Mouse (Mus musculus) G1E-ER4 (cell line): Measurements from ENCODE around the gene Cep55. TPM values are rescaled to one million over a fixed set of nuclear protein-coding genes. Genes with fewer than 3 reads are reported as not detected.

Experiments
- GATA1 ChIP-seq: IDR thresholded peaks from one replicate; pipeline ENCODE4 v1.8.0; 2012; ENCODE audit warnings: low read length, inconsistent platforms
- polyA plus RNA-seq: library from polyadenylated mRNA; stranded (reverse); fragments of >175 nt; gene quantifications from 2 replicates; pipeline ENCODE4 v1.2.3, GENCODE M21; 2012

Cep55 gene
- polyA plus RNA-seq, 1 experiment: 2.4 TPM

GRCm38 (mm10) chr19:38032993-38033734 is 21.6 kb upstream of the Cep55 start:
- TF ChIP-seq GATA1: no peak

- TF ChIP-seq GATA1: no peak
Observed at GRCm38 (mm10) chr19:38033735-38034057, 21.1 kb upstream of the Cep55 start.

GRCm38 (mm10) chr19:38034696-38035095 is 20.1 kb upstream of the Cep55 start:
- no peak for TF ChIP-seq GATA1

GRCm38 (mm10) chr19:38035766-38036165 is 19.0 kb upstream of the Cep55 start:
- no peak for TF ChIP-seq GATA1

- TF ChIP-seq GATA1: no peak
Observed at GRCm38 (mm10) chr19:38038267-38038666, 16.5 kb upstream of the Cep55 start.

GRCm38 (mm10) chr19:38042261-38042722 is 12.5 kb upstream of the Cep55 start:
- TF ChIP-seq GATA1: no peak

GRCm38 (mm10) chr19:38043281-38043981 is 11.4 kb upstream of the Cep55 start, which contains the start of gene Myof:
Gene Myof (minus strand): TSS chr19:38043577.
- no peak for TF ChIP-seq GATA1

GRCm38 (mm10) chr19:38045198-38045597 is 9.6 kb upstream of the Cep55 start:
- TF ChIP-seq GATA1: no peak

GRCm38 (mm10) chr19:38049686-38050085 is 5.1 kb upstream of the Cep55 start:
- TF ChIP-seq GATA1: no peak

GRCm38 (mm10) chr19:38053227-38054041 is 1.4 kb upstream of the Cep55 start:
- no peak for TF ChIP-seq GATA1

- TF ChIP-seq GATA1: peak; percentile 63
Observed at GRCm38 (mm10) chr19:38054149-38054719, 577 bp upstream of the Cep55 start.

- TF ChIP-seq GATA1: no peak
Observed at GRCm38 (mm10) chr19:38055798-38056197, 987 bp downstream of the Cep55 start.

GRCm38 (mm10) chr19:38056276-38056675 is 1.5 kb downstream of the Cep55 start:
- TF ChIP-seq GATA1: no peak

GRCm38 (mm10) chr19:38056931-38057330 is 2.1 kb downstream of the Cep55 start:
- no peak for TF ChIP-seq GATA1

GRCm38 (mm10) chr19:38063201-38063600 is 8.4 kb downstream of the Cep55 start:
- no peak for TF ChIP-seq GATA1

GRCm38 (mm10) chr19:38064051-38064450 is 9.2 kb downstream of the Cep55 start:
- TF ChIP-seq GATA1: no peak
